ENCODE assay signal across 9 mouse cellular contexts in genomic region chr11:52220282-52220681, GRCm38 (mm10). TPM values are rescaled to one million over a fixed set of nuclear protein-coding genes. Genes with fewer than 3 reads are reported as not detected.
DNase-seq lines count a peak whose midpoint lies in the region; ATAC-seq lines count a peak whose summit lies in the region.
"Had no signal": no experiment of that assay in that cellular context is flagged by ENCODE, and none has a peak within 500 bp of the region (broad histone marks: within the 10 kb centered on the region; RNA-seq: fewer than 3 reads in every experiment).

No protein-coding gene starts in this region.

- peaks cover 9% of the 10 kb centered on the region; the same call in 1 of the 2 replicates for H3K27me3 ChIP-seq in forebrain, embryonic 10.5 days (ENCODE audit: poor library complexity, severe bottlenecking)
- H3K27me3 ChIP-seq in lung, embryonic 16.5 days (ENCODE audit: control insufficient read depth, insufficient read depth, low read depth, low read length): no peaks in the 10 kb centered on the region

- peak overlapping the region; percentile 23; the same call in 1 of the 2 replicates for H3K4me2 ChIP-seq in lung, embryonic 16.5 days (ENCODE audit: low read depth, low read length)

- no peak overlapping the region for H3K9ac ChIP-seq in lung, embryonic 16.5 days (ENCODE audit: low read length)

- peak; percentile 60 to 82 for ATAC-seq in hematopoietic stem cell, adult 5-6 weeks (replicated peaks in 1 of 2; ENCODE audit: insufficient read depth in 1 of 2, low FRiP score in 2 of 2, low TSS enrichment in 1 of 2, low read depth in 1 of 2, poor library complexity in 2 of 2, severe bottlenecking in 2 of 2)
- no peak; the same call in 1 of the 2 replicates for ATAC-seq in lung, embryonic 16.5 days (ENCODE audit: low read depth)

- H3K4me1 ChIP-seq in forebrain, embryonic 10.5 days: peaks cover 6% of the 10 kb centered on the region
- no peaks in the 10 kb centered on the region for H3K4me1 ChIP-seq in lung, embryonic 16.5 days (replicated peaks; ENCODE audit: control insufficient read depth, insufficient read depth, low read length)

- H3K9me3 ChIP-seq in forebrain, embryonic 10.5 days: no peaks in the 10 kb centered on the region
- H3K9me3 ChIP-seq in lung, embryonic 16.5 days (ENCODE audit: control insufficient read depth, low read length): no peaks in the 10 kb centered on the region

- 0 out of 2 replicates have a peak overlapping the region, but pooled peaks have one; percentile 20 for H3K27ac ChIP-seq in forebrain, embryonic 10.5 days
- no peak overlapping the region for H3K27ac ChIP-seq in lung, embryonic 16.5 days (ENCODE audit: low read length)

- H3K36me3 ChIP-seq in forebrain, embryonic 10.5 days (replicated peaks): no peaks in the 10 kb centered on the region
- H3K36me3 ChIP-seq in lung, embryonic 16.5 days (ENCODE audit: control insufficient read depth, insufficient read depth, low read length): no peaks in the 10 kb centered on the region

- peak; percentile 39 for DNase-seq in MEL-GATA-1-ER (ENCODE audit: extremely low read depth, low read depth)
- peak; percentile 62 for DNase-seq in c-Kit-positive CD71-negative TER-119-negative erythroid progenitor cells, embryonic 14.5 days (ENCODE audit: low read depth)
- peak; percentile 69 for DNase-seq in forebrain, embryonic 10.5 days (ENCODE audit: extremely low spot score, low spot score)
- DNase-seq in layer of hippocampus, adult 9-11 months: peak; percentile 54
- DNase-seq in retina, adult 2 months (ENCODE audit: low read depth, low spot score): peak; percentile 49
- DNase-seq in urinary bladder, postnatal 25 days (ENCODE audit: low spot score): peak; percentile 63

- 0 out of 2 replicates have a peak overlapping the region, but pooled peaks have one; percentile 5 for H3K4me3 ChIP-seq in forebrain, embryonic 10.5 days
- H3K4me3 ChIP-seq in lung, embryonic 16.5 days (ENCODE audit: low read length): no peak overlapping the region

- WGBS in forebrain, embryonic 10.5 days: 6% methylated on average over 4 of the region's 4 CpGs
- 6% methylated on average over 4 of the region's 4 CpGs for WGBS in lung, embryonic 16.5 days

RNA-seq across cellular contexts. Expression of gene Olfr1371, which starts 6.5 kb away (rescaled TPM):
- polyA plus RNA-seq in forebrain, embryonic 10.5 days (2016; fragmentation: Nextera tagmentation; extraction: Ambion mirVana): not detected in 2 replicates
- not detected in 2 replicates for total RNA-seq in hematopoietic stem cell, adult 5-6 weeks (2017)
- not detected in 2 replicates for polyA plus RNA-seq in lung, embryonic 16.5 days (2015; fragmentation: Nextera tagmentation; extraction: Ambion mirVana)
- total RNA-seq: left cerebral cortex, adult 8-10 months had no signal

RNA-seq across cellular contexts. Expression of gene Skp1a, which starts 11.5 kb away (rescaled TPM):
- polyA plus RNA-seq in forebrain, embryonic 10.5 days (2016; fragmentation: Nextera tagmentation; extraction: Ambion mirVana): 906 and 908 TPM in 2 replicates
- total RNA-seq in hematopoietic stem cell, adult 5-6 weeks (2017): 351 and 360 TPM in 2 replicates
- 812 and 833 TPM in 2 replicates for polyA plus RNA-seq in lung, embryonic 16.5 days (2015; fragmentation: Nextera tagmentation; extraction: Ambion mirVana)
